Mouse (Mus musculus): Measurements from ENCODE around the gene Dmrtc1a. TPM values are rescaled to one million over a fixed set of nuclear protein-coding genes. Genes with fewer than 3 reads are reported as not detected.

The Dmrtc1a gene
- polyA plus RNA-seq (2012; fragmentation: generic; extraction: Trizol): not detected

DNA sequence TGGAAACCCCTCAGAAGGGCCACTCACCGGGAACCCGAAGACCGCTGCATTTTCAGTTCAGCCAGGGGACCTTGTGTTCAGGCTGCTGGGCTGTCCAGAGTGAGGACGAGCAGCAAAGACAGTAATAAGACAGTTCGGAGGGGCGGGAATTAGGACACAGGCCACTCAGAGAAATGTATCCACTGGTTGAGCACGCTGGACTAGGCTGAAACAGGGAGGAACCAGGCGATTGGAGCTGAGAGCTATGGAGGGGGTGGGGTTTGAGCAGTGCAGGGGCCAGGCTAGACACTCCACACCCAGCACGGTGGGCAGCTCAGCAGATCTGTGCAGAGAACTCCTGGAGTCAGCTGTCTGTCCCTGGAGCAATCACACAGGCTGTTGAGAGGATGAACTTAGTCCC lies at the start of gene Dmrtc1a, which contains the start of gene 1700011M02Rik:
Dmrtc1a (minus strand) TSS at position 101 of the 400 bp plus-strand sequence.
1700011M02Rik (plus strand) TSS at position 319 of the 400 bp plus-strand sequence.

DNA sequence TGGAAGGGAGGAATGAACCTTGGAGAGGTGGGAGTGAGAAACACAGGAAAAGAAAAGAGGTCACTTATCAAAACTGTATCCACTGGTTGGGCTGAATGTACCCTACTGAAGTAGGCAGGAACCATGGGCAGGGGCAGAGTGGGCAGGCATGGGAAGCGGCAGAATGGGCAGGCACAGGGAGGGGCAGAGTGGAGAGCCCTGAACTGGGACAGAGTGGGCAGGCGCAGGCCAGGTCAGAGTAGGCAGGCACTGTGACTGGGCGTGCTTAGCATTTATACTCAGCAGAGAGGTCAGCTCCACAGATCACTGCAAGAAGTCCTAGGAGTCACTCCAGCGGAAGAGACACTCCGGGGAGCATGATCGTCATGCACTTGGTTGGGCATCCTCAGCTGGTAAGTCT lies 19.6 kb upstream of the Dmrtc1a start, which contains the start of gene 1700018G05Rik:
1700018G05Rik (plus strand) TSS at position 301 of the 400 bp plus-strand sequence.

DNA sequence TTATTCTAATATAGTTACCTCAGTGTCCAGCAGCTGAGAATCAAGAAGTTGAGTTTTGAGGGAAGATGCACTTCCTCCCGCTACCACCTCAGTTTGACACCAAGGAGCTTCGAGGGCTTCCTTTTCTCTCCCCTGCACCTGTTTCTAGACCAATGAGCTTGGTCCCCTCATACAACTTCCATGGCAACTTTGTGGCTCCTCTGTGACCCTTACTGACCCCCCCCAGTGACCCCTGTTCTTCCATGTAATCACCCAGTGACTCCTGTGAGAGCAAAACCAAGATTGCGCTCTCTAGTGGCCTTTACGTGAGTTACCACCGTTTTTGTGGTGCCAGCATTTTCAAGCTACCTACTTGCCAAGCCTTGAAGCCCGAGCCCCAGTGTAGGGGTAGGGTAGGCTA lies 40.6 kb downstream of the Dmrtc1a start, which contains the start of gene 1700031F05Rik:
1700031F05Rik (minus strand) TSS at position 101 of the 400 bp plus-strand sequence.

DNA sequence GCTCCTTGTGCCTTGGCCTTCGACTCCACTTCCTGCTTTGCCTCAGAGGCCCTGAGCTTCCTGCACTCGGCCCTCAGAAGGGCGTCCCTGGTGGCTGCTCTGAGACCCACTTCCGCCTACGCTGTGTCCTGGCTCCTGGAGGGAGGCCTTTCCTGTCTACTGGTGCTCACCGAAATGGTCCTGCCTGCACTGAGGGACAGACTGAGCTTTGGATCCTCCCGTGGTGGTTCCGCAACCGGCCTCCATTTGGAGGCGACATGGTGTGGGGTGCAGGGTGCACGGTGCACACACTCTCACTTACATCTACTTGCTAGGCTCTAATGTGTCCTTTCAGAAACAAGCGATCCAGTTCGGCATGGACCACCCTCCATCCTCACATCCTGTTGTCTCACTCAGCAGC lies 54.0 kb downstream of the Dmrtc1a start, which contains the start of gene Dmrtc1c2:
Dmrtc1c2 (minus strand) TSS at position 101 of the 400 bp plus-strand sequence.

Other genes starting within 250 kb of the Dmrtc1a start
- not detected for gene Gm3880, start 221.7 kb downstream of the Dmrtc1a start, polyA plus RNA-seq (2012; fragmentation: generic; extraction: Trizol)
- gene Gm9112, start 201.1 kb downstream of the Dmrtc1a start, polyA plus RNA-seq (2012; fragmentation: generic; extraction: Trizol): not detected
- gene Dmrtc1b, start 200.8 kb downstream of the Dmrtc1a start, polyA plus RNA-seq (2012; fragmentation: generic; extraction: Trizol): not detected
- not detected for gene Dmrtc1c1, start 105.7 kb downstream of the Dmrtc1a start, polyA plus RNA-seq (2012; fragmentation: generic; extraction: Trizol)
- gene Dmrtc1c2, start 54.1 kb downstream of the Dmrtc1a start, polyA plus RNA-seq (2012; fragmentation: generic; extraction: Trizol): not detected
- gene 1700031F05Rik, start 40.7 kb downstream of the Dmrtc1a start, polyA plus RNA-seq (2012; fragmentation: generic; extraction: Trizol): not detected
- gene 1700011M02Rik, start 218 bp upstream of the Dmrtc1a start, polyA plus RNA-seq (2012; fragmentation: generic; extraction: Trizol): not detected
- gene 1700018G05Rik, start 19.7 kb upstream of the Dmrtc1a start, polyA plus RNA-seq (2012; fragmentation: generic; extraction: Trizol): not detected